Comparison of ENCODE assay signal across 20 mouse cellular contexts in genomic region chr7:139896271-139896670, GRCm38 (mm10). TPM values are rescaled to one million over a fixed set of nuclear protein-coding genes. Genes with fewer than 3 reads are reported as not detected.
A peak's percentile ranks its signal among the peaks of the same experiment; 100 is the strongest.
DNase-seq lines count a peak whose midpoint lies in the region; ATAC-seq and TF ChIP-seq lines count a peak whose summit lies in the region.
"Had no signal": no experiment of that assay in that cellular context is flagged by ENCODE, and none has a peak within 500 bp of the region (broad histone marks: within the 10 kb centered on the region; RNA-seq: fewer than 3 reads in every experiment).

No protein-coding gene starts in this region.

- peak overlapping the region; percentile 89 for H3K27ac ChIP-seq in layer of hippocampus, adult 2 months
- H3K27ac ChIP-seq in hindbrain, embryonic 16.5 days (ENCODE audit: low read depth, low read length): no peak overlapping the region
- H3K27ac ChIP-seq in neural tube, embryonic 14.5 days (ENCODE audit: low read depth, low read length): no peak overlapping the region
- H3K27ac ChIP-seq: limb, embryonic 15.5 days had no signal

- no peak for TF ChIP-seq CTCF in layer of hippocampus, adult 2 months (conservative IDR thresholded peaks at IDR 0.05)

- no peaks in the 10 kb centered on the region for H3K36me3 ChIP-seq in hindbrain, embryonic 16.5 days (ENCODE audit: control insufficient read depth, insufficient read depth, low read length)
- H3K36me3 ChIP-seq in neural tube, embryonic 14.5 days (ENCODE audit: control insufficient read depth, insufficient read depth, low read length): no peaks in the 10 kb centered on the region
- H3K36me3 ChIP-seq: limb, embryonic 15.5 days had no signal

- peak overlapping the region; percentile 68 for H3K4me2 ChIP-seq in hindbrain, embryonic 16.5 days (ENCODE audit: low read length)
- H3K4me2 ChIP-seq in neural tube, embryonic 14.5 days (ENCODE audit: low read depth, low read length): peak overlapping the region; percentile 85
- H3K4me2 ChIP-seq: limb, embryonic 15.5 days had no signal

- 77% methylated on average over 7 of the region's 7 CpGs for WGBS in hindbrain, embryonic 16.5 days
- 73% methylated on average over 7 of the region's 7 CpGs for WGBS in neural tube, embryonic 14.5 days

- ATAC-seq in hindbrain, embryonic 16.5 days: no peak
- ATAC-seq in neural tube, embryonic 14.5 days (ENCODE audit: low read depth): no peak
- ATAC-seq: inflammation-experienced regulatory T-cells, adult 6 months had no signal

- DNase-seq in cerebellum, adult 9-10 months: peak; percentile 57
- no peak for DNase-seq in cerebellum, postnatal 4 days (ENCODE audit: low spot score in 2 of 2)
- DNase-seq in layer of hippocampus, adult 2 months (ENCODE audit: low spot score in 2 of 2): no peak
- DNase-seq in layer of hippocampus, postnatal 36 days: no peak
- no peak for DNase-seq in heart, postnatal 10 days
- DNase-seq: adrenal gland, adult 2 months; gastrocnemius, postnatal 36 days; kidney, adult 8-10 months; kidney, postnatal 25 days; lung, postnatal 10 days; thymus, postnatal 25 days had no signal

- no peak overlapping the region; the same call in 1 of the 2 replicates for H3K9ac ChIP-seq in hindbrain, embryonic 16.5 days (ENCODE audit: low read depth, low read length)
- 0 out of 2 replicates have a peak overlapping the region, but pooled peaks have one; percentile 21 for H3K9ac ChIP-seq in neural tube, embryonic 14.5 days (replicated peaks; ENCODE audit: low read depth, low read length)
- H3K9ac ChIP-seq: limb, embryonic 15.5 days had no signal

- no peaks in the 10 kb centered on the region for H3K9me3 ChIP-seq in hindbrain, embryonic 16.5 days (ENCODE audit: control insufficient read depth, low read length)
- H3K9me3 ChIP-seq in neural tube, embryonic 14.5 days (ENCODE audit: control insufficient read depth, low read length): no peaks in the 10 kb centered on the region
- H3K9me3 ChIP-seq: limb, embryonic 15.5 days; megakaryocyte, embryonic 14.5 days had no signal

- intact Hi-C loops in heart, postnatal 10 days (cut with DNase I): no loop called here

- H3K4me1 ChIP-seq in hindbrain, embryonic 16.5 days (ENCODE audit: control insufficient read depth, insufficient read depth, low read depth, low read length): peaks cover 18% of the 10 kb centered on the region
- peaks cover 4% of the 10 kb centered on the region; the same call in 1 of the 2 replicates for H3K4me1 ChIP-seq in neural tube, embryonic 14.5 days (ENCODE audit: control insufficient read depth, insufficient read depth, low read length)
- H3K4me1 ChIP-seq: megakaryocyte, embryonic 14.5 days had no signal

- peaks cover 10% of the 10 kb centered on the region for H3K27me3 ChIP-seq in hindbrain, embryonic 16.5 days (replicated peaks; ENCODE audit: control insufficient read depth, insufficient read depth, low read length)
- peaks cover 8% of the 10 kb centered on the region for H3K27me3 ChIP-seq in neural tube, embryonic 14.5 days (ENCODE audit: control insufficient read depth, insufficient read depth, low read length)

- H3K4me3 ChIP-seq in layer of hippocampus, adult 2 months: peak overlapping the region; percentile 82
- peak overlapping the region; percentile 55 for H3K4me3 ChIP-seq in hindbrain, embryonic 16.5 days (ENCODE audit: low read length)
- H3K4me3 ChIP-seq in neural tube, embryonic 14.5 days (ENCODE audit: low read depth, low read length): no peak overlapping the region; the same call in 1 of the 2 replicates
- H3K4me3 ChIP-seq: limb, embryonic 15.5 days; megakaryocyte, embryonic 14.5 days had no signal

RNA-seq across cellular contexts. Expression of gene Kndc1, which starts 1.8 kb away (rescaled TPM):
- total RNA-seq in layer of hippocampus, adult 2 months (2021): 10 to 100 TPM; 80.3 to 87.0 TPM
- 10 to 100 TPM; 87.3 to 88.1 TPM for total RNA-seq in layer of hippocampus, postnatal 36 days (2021)
- polyA plus RNA-seq in hindbrain, embryonic 16.5 days (2015; fragmentation: Nextera tagmentation; extraction: Ambion mirVana): 16.5 and 19.0 TPM in 2 replicates
- 18.8 and 28.5 TPM in 2 replicates for polyA plus RNA-seq in neural tube, embryonic 14.5 days (2014; fragmentation: Nextera tagmentation; extraction: Ambion mirVana)
- not detected for total RNA-seq in heart, postnatal 10 days (2021)
- total RNA-seq: gastrocnemius, postnatal 36 days had no signal
- polyA plus RNA-seq: heart, postnatal 0 days; liver, embryonic 16.5 days had no signal

RNA-seq across cellular contexts. Expression of gene Utf1, which starts 47.3 kb away (rescaled TPM):
- total RNA-seq in layer of hippocampus, adult 2 months (2021): not detected
- total RNA-seq in layer of hippocampus, postnatal 36 days (2021): not detected
- not detected in 2 replicates for polyA plus RNA-seq in hindbrain, embryonic 16.5 days (2015; fragmentation: Nextera tagmentation; extraction: Ambion mirVana)
- not detected in 2 replicates for polyA plus RNA-seq in neural tube, embryonic 14.5 days (2014; fragmentation: Nextera tagmentation; extraction: Ambion mirVana)
- not detected for total RNA-seq in heart, postnatal 10 days (2021)
- total RNA-seq: adrenal gland, adult 2 months; gastrocnemius, postnatal 36 days; layer of hippocampus, postnatal 10 days; left cerebral cortex, postnatal 25 days had no signal
- polyA plus RNA-seq: heart, postnatal 0 days; liver, embryonic 16.5 days had no signal

Comparison
In these comparisons a context has a peak if more than half of its experiments do, and no peak if none do; other contexts are left out.
1. RNA of gene Kndc1, which starts 1.8 kb away (total RNA-seq): 87.3 to 88.1 TPM in layer of hippocampus, postnatal 36 days and 80.3 to 87.0 TPM in layer of hippocampus, adult 2 months; not detected in heart, postnatal 10 days; every median in the first group is over 10 times any median in the second.